Mouse (Mus musculus): ENCODE measurements around the gene Rab4b.
A peak's percentile ranks its signal among the peaks of the same experiment; 100 is the strongest.

DNA sequence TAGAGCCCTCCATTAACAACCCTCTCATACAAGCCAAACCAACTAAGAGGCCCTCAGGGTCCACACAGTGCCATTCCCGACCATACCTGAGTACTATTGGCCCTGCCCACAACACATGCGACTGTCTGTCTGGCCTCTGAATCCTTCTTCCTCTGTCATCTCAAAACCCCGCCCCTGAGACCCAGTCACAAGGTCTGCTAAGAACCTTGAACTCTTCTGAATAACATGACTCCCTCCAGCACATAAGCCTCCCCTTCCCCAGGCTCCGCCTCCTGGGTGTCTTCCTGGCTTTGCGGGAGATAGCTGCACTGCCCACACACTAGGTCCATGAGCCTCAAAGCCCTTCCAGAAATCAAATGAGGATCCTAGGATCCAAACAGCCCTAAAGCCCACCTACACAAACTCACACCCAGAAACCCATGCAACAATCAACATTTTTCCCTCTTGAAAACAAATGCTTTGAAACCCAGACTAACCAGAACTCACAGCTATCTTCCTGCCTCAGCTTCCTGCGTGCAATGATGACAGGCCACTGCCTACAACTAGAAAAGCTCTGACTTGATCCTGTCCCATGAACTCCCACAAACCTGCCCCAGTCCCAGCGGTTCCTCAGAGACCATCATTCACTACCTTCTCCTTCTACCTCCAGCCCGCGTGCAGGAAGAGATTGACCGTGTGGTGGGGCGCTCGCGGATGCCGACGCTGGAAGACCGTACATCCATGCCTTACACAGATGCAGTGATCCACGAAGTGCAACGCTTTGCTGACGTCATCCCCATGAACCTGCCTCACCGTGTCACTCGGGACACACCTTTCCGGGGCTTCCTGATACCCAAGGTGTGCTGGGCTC is 48.0 kb downstream of the Rab4b start:
- TF ChIP-seq CTCF (IDR thresholded peaks at IDR 0.05; ENCODE audit: insufficient read depth, low read length) (no peak), POLR2A (IDR thresholded peaks at IDR 0.05; ENCODE audit: borderline replicate concordance, extremely low read depth, low read depth, low read length) (peak; percentile 33; the same call in 1 of the 2 replicates)
